ENCODE assay signal across 9 mouse cellular contexts in genomic region chr5:100108866-100109265, GRCm38 (mm10). TPM values are rescaled to one million over a fixed set of nuclear protein-coding genes. Genes with fewer than 3 reads are reported as not detected.
A peak's percentile ranks its signal among the peaks of the same experiment; 100 is the strongest.
DNase-seq lines count a peak whose midpoint lies in the region; ATAC-seq and TF ChIP-seq lines count a peak whose summit lies in the region.
"Had no signal": no experiment of that assay in that cellular context is flagged by ENCODE, and none has a peak within 500 bp of the region (broad histone marks: within the 10 kb centered on the region; RNA-seq: fewer than 3 reads in every experiment).

No protein-coding gene starts in this region.

- no peaks in the 10 kb centered on the region for H3K27me3 ChIP-seq in cerebellum, adult 2 months (ENCODE audit: control insufficient read depth, insufficient read depth, low read length)
- H3K27me3 ChIP-seq in hindbrain, postnatal 0 days (ENCODE audit: insufficient read depth, low read length), result no peaks in the 10 kb centered on the region
- no peaks in the 10 kb centered on the region for H3K27me3 ChIP-seq in liver, embryonic 12.5 days (replicated peaks)
- H3K27me3 ChIP-seq: neural tube, embryonic 12.5 days had no signal

- no peak overlapping the region for H3K4me2 ChIP-seq in hindbrain, postnatal 0 days (ENCODE audit: low read depth, low read length)
- H3K4me2 ChIP-seq in liver, embryonic 12.5 days, result no peak overlapping the region
- H3K4me2 ChIP-seq: neural tube, embryonic 12.5 days had no signal

- H3K36me3 ChIP-seq in hindbrain, postnatal 0 days (ENCODE audit: insufficient read depth, low read length), result no peaks in the 10 kb centered on the region
- no peaks in the 10 kb centered on the region for H3K36me3 ChIP-seq in liver, embryonic 12.5 days
- H3K36me3 ChIP-seq: neural tube, embryonic 12.5 days had no signal

- 3% methylated on average over 9 of the region's 9 CpGs for WGBS in cerebellum, adult 2 months
- WGBS in hindbrain, postnatal 0 days, result 42% methylated on average over 9 of the region's 9 CpGs
- 72% methylated on average over 9 of the region's 9 CpGs for WGBS in liver, embryonic 12.5 days (ENCODE audit: insufficient replicate concordance)

- peak; percentile 4 to 10 for DNase-seq in adrenal gland, postnatal 36 days
- no peak for DNase-seq in adrenal gland, postnatal 10 days
- peak; percentile 76 to 93 for DNase-seq in cerebellum, adult 2 months
- DNase-seq in hindbrain, postnatal 0 days (ENCODE audit: low spot score), result peak; percentile 93
- peak; percentile 73 for DNase-seq in lung, postnatal 10 days
- no peak for DNase-seq in spleen, postnatal 36 days (ENCODE audit: low spot score in 2 of 2)
- no peak for DNase-seq in T-cell, adult 2 months (ENCODE audit: low spot score)

- no peaks in the 10 kb centered on the region for H3K9me3 ChIP-seq in hindbrain, postnatal 0 days (ENCODE audit: low read length)
- H3K9me3 ChIP-seq in liver, embryonic 12.5 days (replicated peaks), result no peaks in the 10 kb centered on the region
- H3K9me3 ChIP-seq: neural tube, embryonic 12.5 days had no signal

- peaks cover 8% of the 10 kb centered on the region for H3K4me1 ChIP-seq in cerebellum, adult 2 months (ENCODE audit: control insufficient read depth, insufficient read depth, low read length)
- H3K4me1 ChIP-seq in hindbrain, postnatal 0 days (ENCODE audit: insufficient read depth, low read length), result peaks cover 6% of the 10 kb centered on the region
- H3K4me1 ChIP-seq in liver, embryonic 12.5 days, result no peaks in the 10 kb centered on the region

- no peak overlapping the region for H3K9ac ChIP-seq in hindbrain, postnatal 0 days (replicated peaks; ENCODE audit: low read length)
- H3K9ac ChIP-seq in liver, embryonic 12.5 days, result no peak overlapping the region
- H3K9ac ChIP-seq: neural tube, embryonic 12.5 days had no signal

- peak; percentile 90 for ATAC-seq in hindbrain, postnatal 0 days
- ATAC-seq in liver, embryonic 12.5 days, result no peak

- no peak for TF ChIP-seq CTCF in cerebellum, adult 2 months (IDR thresholded peaks at IDR 0.05; ENCODE audit: borderline replicate concordance, insufficient read depth, low read depth, low read length)
- no peak for TF ChIP-seq CTCF in hindbrain, postnatal 0 days (IDR thresholded peaks at IDR 0.05; ENCODE audit: low read depth)

- H3K4me3 ChIP-seq in cerebellum, adult 2 months (replicated peaks; ENCODE audit: insufficient read depth, low read depth, low read length), result peak overlapping the region; percentile 19
- no peak overlapping the region for H3K4me3 ChIP-seq in hindbrain, postnatal 0 days (ENCODE audit: low read length)
- no peak overlapping the region for H3K4me3 ChIP-seq in liver, embryonic 12.5 days
- H3K4me3 ChIP-seq: neural tube, embryonic 12.5 days had no signal

- no peak for TF ChIP-seq POLR2A in cerebellum, adult 2 months (IDR thresholded peaks at IDR 0.05; ENCODE audit: borderline replicate concordance, insufficient read depth, low read length)

- H3K27ac ChIP-seq in cerebellum, adult 2 months (ENCODE audit: insufficient read depth, low read length), result no peak overlapping the region
- H3K27ac ChIP-seq in hindbrain, postnatal 0 days, result peak overlapping the region; percentile 41; the same call in 1 of the 2 replicates
- no peak overlapping the region for H3K27ac ChIP-seq in liver, embryonic 12.5 days
- H3K27ac ChIP-seq: neural tube, embryonic 12.5 days had no signal

RNA-seq across cellular contexts. Expression of gene Tmem150c, which starts 50.7 kb away (rescaled TPM):
- total RNA-seq in adrenal gland, postnatal 36 days (2021), result 10 to 100 TPM; 12.2 to 19.0 TPM
- 10 to 100 TPM; 12.9 to 18.4 TPM for total RNA-seq in adrenal gland, postnatal 10 days (2021)
- polyA plus RNA-seq in cerebellum, adult 2 months (2012; rRNA removed), result 30.1 and 32.9 TPM in 2 replicates
- total RNA-seq in hindbrain, postnatal 0 days (2014; rRNA removed), result 48.6 and 59.5 TPM in 2 replicates
- 32.7 and 33.5 TPM in 2 replicates for polyA plus RNA-seq in hindbrain, postnatal 0 days (2015; fragmentation: Nextera tagmentation; extraction: Ambion mirVana)
- 1.0 and 1.5 TPM in 2 replicates for polyA plus RNA-seq in liver, embryonic 12.5 days (2016; fragmentation: Nextera tagmentation; extraction: Ambion mirVana)

Comparison
In these comparisons a context has a peak if more than half of its experiments do, and no peak if none do; other contexts are left out.
1. DNase-seq: peak in adrenal gland, postnatal 36 days (2 of 2), cerebellum, adult 2 months (2 of 2), hindbrain, postnatal 0 days (single experiment) and lung, postnatal 10 days (single experiment); none in adrenal gland, postnatal 10 days (single experiment), spleen, postnatal 36 days (0 of 2) and T-cell, adult 2 months (single experiment).